8 mouse cellular contexts compared by ENCODE assay signal in the genomic region with DNA sequence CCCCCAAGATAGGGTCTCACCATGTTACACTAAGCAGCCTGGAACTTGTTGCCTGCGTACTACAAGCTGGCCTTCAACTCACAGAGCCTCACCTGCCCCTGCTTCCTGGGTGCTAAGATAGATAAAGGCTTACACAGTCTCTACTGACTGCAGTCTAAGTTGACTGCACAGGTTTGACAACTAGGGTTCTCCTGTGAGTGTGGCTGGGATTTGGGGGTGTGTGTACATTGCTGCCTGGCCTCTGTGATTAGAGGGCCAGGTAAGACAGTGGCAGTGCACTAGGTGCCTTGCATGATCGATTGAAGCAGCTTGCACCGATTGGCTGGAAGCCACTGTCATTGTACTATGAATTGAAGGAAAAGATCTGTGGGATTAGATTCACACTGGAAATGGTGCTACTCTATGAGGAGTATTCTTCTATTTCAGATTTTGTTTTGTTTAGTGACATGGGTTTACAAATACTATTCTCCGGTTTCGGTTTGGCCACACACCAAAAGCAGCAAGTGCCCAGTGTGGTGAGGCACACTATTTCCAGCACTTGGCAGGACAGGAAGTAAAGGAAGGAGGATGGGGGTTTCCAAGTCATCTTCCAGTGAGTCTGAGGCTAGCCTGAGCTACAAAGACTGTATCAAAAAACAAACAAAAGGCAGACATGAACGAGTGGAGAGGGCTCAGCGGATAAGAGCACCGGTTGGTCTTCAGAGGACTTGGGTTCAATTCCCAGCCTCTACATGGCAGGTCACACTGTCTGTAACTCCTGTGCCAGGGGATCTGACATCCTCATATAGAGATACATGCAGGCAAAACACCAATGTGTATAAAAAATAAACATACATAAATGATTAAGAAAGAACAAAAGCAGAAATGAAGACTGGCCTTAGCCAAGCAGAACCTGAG. TPM values are rescaled to one million over a fixed set of nuclear protein-coding genes. Genes with fewer than 3 reads are reported as not detected.
DNase-seq lines count a peak whose midpoint lies in the region; ATAC-seq and TF ChIP-seq lines count a peak whose summit lies in the region.

No protein-coding gene starts in this region.

- no peaks in the 10 kb centered on the region for H3K27me3 ChIP-seq in G1E (ENCODE audit: insufficient read depth, low read length)
- no peaks in the 10 kb centered on the region for H3K27me3 ChIP-seq in liver, postnatal 0 days (ENCODE audit: insufficient read depth, low read length)

- TF ChIP-seq CTCF in G1E (IDR thresholded peaks at IDR 0.05; ENCODE audit: low read depth, low read length): no peak
- TF ChIP-seq CTCF in liver, postnatal 0 days (IDR thresholded peaks at IDR 0.05; ENCODE audit: low read depth): no peak
- TF ChIP-seq CTCF in olfactory bulb, adult 2 months (IDR thresholded peaks at IDR 0.05; ENCODE audit: insufficient read depth, low read depth, low read length): no peak

- WGBS in liver, postnatal 0 days (ENCODE audit: insufficient replicate concordance): 40% methylated on average over 8 of the region's 8 CpGs
- WGBS in olfactory bulb, adult 2 months: 43% methylated on average over 8 of the region's 8 CpGs

- peak overlapping the region; percentile 88 for H3K4me2 ChIP-seq in liver, postnatal 0 days (ENCODE audit: low read depth, low read length)

- peak overlapping the region; percentile 82; the same call in 1 of the 2 replicates for H3K9ac ChIP-seq in liver, postnatal 0 days (replicated peaks)

- peaks cover 32% of the 10 kb centered on the region for H3K4me1 ChIP-seq in G1E (ENCODE audit: insufficient read depth, low read depth, low read length)
- peaks cover 51% of the 10 kb centered on the region for H3K4me1 ChIP-seq in liver, postnatal 0 days (ENCODE audit: insufficient read depth)
- H3K4me1 ChIP-seq in olfactory bulb, adult 2 months (ENCODE audit: control insufficient read depth, insufficient read depth, low read length): peaks cover 11% of the 10 kb centered on the region

- peaks cover 13% of the 10 kb centered on the region for H3K36me3 ChIP-seq in G1E (replicated peaks)
- no peaks in the 10 kb centered on the region for H3K36me3 ChIP-seq in liver, postnatal 0 days (replicated peaks; ENCODE audit: insufficient read depth, low read length)

- peak overlapping the region; percentile 74 for H3K4me3 ChIP-seq in G1E (ENCODE audit: low read depth, low read length)
- peak overlapping the region; percentile 73 for H3K4me3 ChIP-seq in liver, postnatal 0 days (ENCODE audit: low read depth, low read length)
- H3K4me3 ChIP-seq in olfactory bulb, adult 2 months (ENCODE audit: insufficient read depth, low read depth, low read length): peak overlapping the region; percentile 77

- DNase-seq in heart, adult 11 months: peak; percentile 93
- no peak for DNase-seq in heart, postnatal 4 days
- no peak for DNase-seq in G1E (ENCODE audit: low spot score)
- no peak for DNase-seq in liver, postnatal 0 days
- no peak for DNase-seq in ovary, postnatal 10 days (ENCODE audit: low spot score)
- DNase-seq in thymus, postnatal 0 days (ENCODE audit: low spot score): no peak

- ATAC-seq in G1E (ENCODE audit: extremely low read depth, insufficient number of reproducible peaks, low FRiP score, poor library complexity, severe bottlenecking): no peak
- 0 out of 2 replicates have a peak, but pooled peaks have one; percentile 1 for ATAC-seq in granulocyte monocyte progenitor cell, adult 5-6 weeks (replicated peaks; ENCODE audit: poor library complexity, severe bottlenecking)
- ATAC-seq in liver, postnatal 0 days: peak; percentile 2; the same call in 1 of the 2 replicates

- peak overlapping the region; percentile 39; the same call in 1 of the 2 replicates for H3K27ac ChIP-seq in liver, postnatal 0 days (ENCODE audit: low read depth)
- no peak overlapping the region; the same call in 1 of the 2 replicates for H3K27ac ChIP-seq in olfactory bulb, adult 2 months (ENCODE audit: insufficient read depth, low read depth, low read length)

- H3K9me3 ChIP-seq in G1E (replicated peaks): no peaks in the 10 kb centered on the region
- no peaks in the 10 kb centered on the region for H3K9me3 ChIP-seq in liver, postnatal 0 days (ENCODE audit: low read length)

- no peak for TF ChIP-seq EP300 in liver, postnatal 0 days (IDR thresholded peaks at IDR 0.05; ENCODE audit: low read depth)

- no peak for TF ChIP-seq POLR2A in olfactory bulb, adult 2 months (IDR thresholded peaks at IDR 0.05; ENCODE audit: insufficient read depth, low read depth, low read length)

RNA-seq across cellular contexts. Expression of a gene that starts 7.9 kb away (rescaled TPM):
- 100 to 1,000 TPM; 213 to 221 TPM for total RNA-seq in heart, postnatal 4 days (2021)
- total RNA-seq in G1E (2014; fragmentation: Nextera tagmentation): 12.0 and 16.2 TPM in 2 replicates
- 39.3 and 43.0 TPM in 2 replicates for total RNA-seq in G1E (2017)
- 85.7 and 118 TPM in 2 replicates for polyA plus RNA-seq in G1E (2012)
- 33.6 and 40.3 TPM in 2 replicates for total RNA-seq in granulocyte monocyte progenitor cell, adult 5-6 weeks (2014; fragmentation: Nextera tagmentation)
- 35.3 and 44.5 TPM in 2 replicates for total RNA-seq in granulocyte monocyte progenitor cell, adult 5-6 weeks (2017)
- polyA plus RNA-seq in liver, postnatal 0 days (2015; fragmentation: Nextera tagmentation; extraction: Ambion mirVana): 50.9 and 52.8 TPM in 2 replicates
- not detected in 2 replicates for polyA plus RNA-seq in olfactory bulb, adult 2 months (2012; ENCODE audit: insufficient read depth, insufficient read length, low replicate concordance, missing spikeins)
- polyA plus RNA-seq in thymus, postnatal 0 days (2015; fragmentation: Nextera tagmentation; extraction: Ambion mirVana): 113 and 118 TPM in 2 replicates

RNA-seq across cellular contexts. Expression of a gene that starts 46.3 kb away (rescaled TPM):
- 10 to 100 TPM; 89.4 to 97.0 TPM for total RNA-seq in heart, postnatal 4 days (2021)
- total RNA-seq in G1E (2014; fragmentation: Nextera tagmentation) (not detected in 2 replicates), G1E (2017) (0.33 and 0.81 TPM in 2 replicates)
- 0.13 and 0.21 TPM in 2 replicates for polyA plus RNA-seq in G1E (2012)
- total RNA-seq in granulocyte monocyte progenitor cell, adult 5-6 weeks (2014; fragmentation: Nextera tagmentation): 7.5 TPM in 1 of 2 replicates, not detected in the other
- 0.67 TPM in 1 of 2 replicates, not detected in the other for total RNA-seq in granulocyte monocyte progenitor cell, adult 5-6 weeks (2017)
- 23.5 and 26.1 TPM in 2 replicates for polyA plus RNA-seq in liver, postnatal 0 days (2015; fragmentation: Nextera tagmentation; extraction: Ambion mirVana)
- not detected in 2 replicates for polyA plus RNA-seq in olfactory bulb, adult 2 months (2012; ENCODE audit: insufficient read depth, insufficient read length, low replicate concordance, missing spikeins)
- polyA plus RNA-seq in thymus, postnatal 0 days (2015; fragmentation: Nextera tagmentation; extraction: Ambion mirVana): 1.8 and 2.0 TPM in 2 replicates
